Mouse (Mus musculus): Measurements from ENCODE around the gene Actn1.

Actn1 gene

GRCm38 (mm10) chr12:80181831-80182230, 78.3 kb downstream of the Actn1 start:
- DNase-seq (ENCODE audit: low spot score in 2 of 2): no peak

DNA sequence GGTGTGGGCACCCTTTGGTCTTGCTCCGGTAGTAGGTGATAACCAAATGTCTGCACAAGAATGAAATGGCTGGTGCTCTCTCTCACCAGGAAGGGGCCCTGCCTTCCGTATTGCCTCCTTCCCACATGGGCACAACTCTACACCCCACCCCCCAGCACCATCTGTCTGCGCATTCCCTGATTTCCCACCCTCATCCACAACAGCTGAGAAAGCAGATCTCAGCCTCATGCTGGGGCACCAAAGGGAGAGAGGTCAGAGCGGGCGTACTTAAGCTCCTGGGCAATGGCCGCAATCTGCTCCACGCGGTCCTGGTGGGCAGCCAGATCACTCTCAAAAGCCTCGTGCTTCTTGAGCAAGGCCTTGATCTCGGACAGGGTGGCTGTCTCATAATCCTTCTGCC, 82.1 kb downstream of the Actn1 start:
- peak in 1 of 2 experiments; percentile 33 for DNase-seq (ENCODE audit: low spot score in 2 of 2)

DNA sequence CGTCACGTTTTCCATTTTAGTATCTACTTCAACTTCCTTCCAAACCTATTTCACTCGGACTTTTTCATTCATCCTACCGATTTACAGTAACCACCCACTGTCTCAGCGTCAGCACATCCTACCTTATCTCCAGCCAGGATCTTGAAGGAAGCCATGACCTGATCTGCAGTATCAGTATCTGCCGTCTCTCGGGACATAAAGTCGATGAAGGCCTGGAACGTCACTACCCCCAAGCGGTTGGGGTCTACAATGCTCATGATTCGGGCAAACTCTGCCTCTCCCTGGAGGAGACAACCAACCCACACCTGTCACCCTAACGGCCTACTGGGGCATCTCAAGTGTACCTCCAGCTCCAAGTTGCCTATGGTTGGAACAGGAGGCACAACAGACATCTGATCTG, 91.4 kb downstream of the Actn1 start:
- DNase-seq (ENCODE audit: low spot score in 2 of 2): peak in 1 of 2 experiments; percentile 25

GRCm38 (mm10) chr12:80168178-80168686, 91.9 kb downstream of the Actn1 start:
- DNase-seq (ENCODE audit: low spot score in 2 of 2): peak; percentile 64 to 82

- DNase-seq (ENCODE audit: low spot score in 2 of 2): no peak
These were observed 92.8 kb downstream of the Actn1 start for GRCm38 (mm10) chr12:80167321-80167720.

DNA sequence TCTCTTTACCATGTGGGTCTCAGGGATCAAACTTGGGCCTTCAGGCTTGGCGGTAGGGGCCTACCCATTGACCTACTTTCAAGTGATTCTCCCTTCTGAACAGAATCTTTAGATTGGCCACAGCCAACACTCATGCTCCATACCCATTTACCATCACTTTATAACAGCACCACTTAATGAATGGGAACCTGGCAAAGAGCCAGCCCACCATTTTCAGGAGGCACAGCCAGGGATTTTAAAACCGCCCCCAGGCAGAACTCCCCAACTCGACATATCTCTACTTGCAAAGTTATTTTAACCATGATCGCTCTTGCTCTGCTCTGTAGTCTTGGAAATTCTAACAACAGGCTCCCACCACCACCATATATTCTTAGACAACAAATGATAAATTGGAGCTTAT, 93.5 kb downstream of the Actn1 start:
- peak; percentile 26 to 36 for DNase-seq (ENCODE audit: low spot score in 2 of 2)

DNA sequence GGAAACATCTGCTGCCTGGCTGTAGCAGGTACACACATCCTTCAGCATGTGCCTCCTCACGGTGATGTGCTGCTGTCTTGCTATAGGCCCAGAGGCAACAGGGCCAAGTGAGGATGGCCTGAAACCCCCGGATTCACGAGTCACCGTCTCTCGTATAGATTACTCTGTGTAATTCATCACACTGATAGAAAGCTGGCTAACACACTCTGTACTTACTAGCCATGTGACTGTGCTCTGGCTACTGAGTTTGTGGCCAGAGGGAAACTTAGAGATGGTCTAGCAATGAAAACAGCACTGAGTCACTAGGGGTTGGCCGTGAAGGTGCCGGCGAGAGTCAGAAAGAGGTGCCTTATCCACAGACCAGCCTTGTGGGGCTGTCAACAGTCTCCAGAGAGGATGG, 95.6 kb downstream of the Actn1 start:
- no peak for DNase-seq (ENCODE audit: low spot score in 2 of 2)

DNA sequence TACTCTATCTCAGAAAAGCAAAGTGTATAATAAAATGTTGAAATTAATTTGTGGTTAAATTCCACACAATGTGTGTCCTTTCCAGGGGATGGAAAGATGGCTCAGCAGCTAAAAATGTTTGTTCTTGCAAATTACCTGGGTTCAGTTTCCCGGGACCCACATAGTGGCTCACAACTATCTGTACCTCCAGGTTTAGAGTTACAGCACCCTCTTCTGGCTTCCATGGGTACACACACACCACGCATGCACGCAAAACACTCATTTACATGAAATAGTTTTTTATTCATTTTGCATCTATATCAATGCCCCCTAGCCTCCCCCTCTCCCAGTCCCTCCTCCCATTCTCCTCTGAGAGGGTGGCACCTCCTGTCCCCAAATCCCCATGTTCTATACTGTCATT, 97.7 kb downstream of the Actn1 start:
- DNase-seq (ENCODE audit: low spot score in 2 of 2): no peak

DNA sequence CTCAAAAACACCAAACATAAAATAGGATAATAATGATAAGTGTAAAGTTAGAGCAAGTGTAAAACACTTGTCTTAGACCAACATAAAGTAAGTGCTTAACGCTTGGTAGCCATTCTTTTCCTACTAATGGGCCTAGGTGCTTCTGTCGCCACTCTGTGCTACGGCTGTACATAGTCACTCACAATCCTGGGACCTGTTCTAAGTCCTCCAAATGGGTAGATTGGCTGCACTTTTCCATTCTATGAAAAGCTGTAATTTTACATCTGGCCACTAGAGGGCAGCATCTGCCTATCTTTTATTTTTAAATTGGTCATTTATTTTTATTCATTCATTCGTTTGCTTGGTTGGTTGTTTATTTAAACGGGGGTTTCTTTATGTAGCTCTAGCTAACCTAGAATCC, 102.5 kb downstream of the Actn1 start:
- peak in 1 of 2 experiments; percentile 30 for DNase-seq (ENCODE audit: low spot score in 2 of 2)

- peak; percentile 56 to 57 for DNase-seq (ENCODE audit: low spot score in 2 of 2)
These were observed 106.4 kb downstream of the Actn1 start for GRCm38 (mm10) chr12:80153687-80154326.

GRCm38 (mm10) chr12:80153078-80153477, 107.1 kb downstream of the Actn1 start:
- no peak for DNase-seq (ENCODE audit: low spot score in 2 of 2)

- no peak for DNase-seq (ENCODE audit: low spot score in 2 of 2)
These were observed 108.3 kb downstream of the Actn1 start for GRCm38 (mm10) chr12:80151821-80152220.

DNA sequence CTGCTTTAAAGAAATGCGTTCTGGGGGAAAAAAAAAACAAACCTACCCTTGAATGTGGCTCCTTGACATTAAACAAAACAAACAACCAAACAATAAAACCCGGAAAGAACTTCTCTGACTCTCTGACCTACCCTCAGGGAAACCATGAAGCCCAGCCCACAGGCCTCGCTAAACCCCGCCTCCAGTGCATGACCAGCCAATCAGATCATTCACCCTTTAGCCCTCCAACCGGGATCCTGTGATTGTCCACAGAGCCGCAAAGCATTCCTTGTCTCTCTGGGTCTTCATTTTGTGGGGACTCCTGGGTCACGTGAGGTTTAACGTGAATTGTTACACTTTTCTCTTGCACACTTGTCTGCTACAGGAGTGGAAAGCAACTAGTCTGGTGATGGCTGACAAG, 109.5 kb downstream of the Actn1 start:
- DNase-seq (ENCODE audit: low spot score in 2 of 2): no peak

GRCm38 (mm10) chr12:80147563-80148214, 112.5 kb downstream of the Actn1 start:
- no peak for DNase-seq (ENCODE audit: low spot score in 2 of 2)

- peak; percentile 73 for DNase-seq (ENCODE audit: low spot score in 2 of 2)
These were observed 113.6 kb downstream of the Actn1 start for GRCm38 (mm10) chr12:80146227-80147223.

GRCm38 (mm10) chr12:80145365-80145764, 114.8 kb downstream of the Actn1 start:
- no peak for DNase-seq (ENCODE audit: low spot score in 2 of 2)

DNA sequence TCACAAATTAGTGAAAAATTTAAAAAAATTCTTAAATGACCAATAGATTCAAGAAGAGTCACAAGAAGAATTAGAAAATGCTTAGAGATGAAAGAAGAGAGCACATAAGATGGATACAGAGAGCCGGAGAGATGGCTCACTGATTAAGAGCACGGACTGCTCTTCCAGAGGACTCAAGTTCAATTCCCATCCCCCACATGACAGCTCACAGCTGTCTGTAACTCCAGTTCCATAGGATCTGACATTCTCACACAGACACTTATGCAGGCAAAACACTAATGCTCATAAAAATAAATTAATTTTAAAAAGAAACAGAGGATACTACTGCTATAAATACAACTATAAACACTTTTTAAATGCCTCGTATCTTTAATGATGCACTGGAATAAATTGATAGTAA, 115.3 kb downstream of the Actn1 start:
- no peak for DNase-seq (ENCODE audit: low spot score in 2 of 2)

GRCm38 (mm10) chr12:80141470-80141869, 118.7 kb downstream of the Actn1 start:
- peak; percentile 44 to 56 for DNase-seq (ENCODE audit: low spot score in 2 of 2)

GRCm38 (mm10) chr12:80141011-80141410, 119.2 kb downstream of the Actn1 start:
- DNase-seq (ENCODE audit: low spot score in 2 of 2): no peak

GRCm38 (mm10) chr12:80137744-80138143, 122.4 kb downstream of the Actn1 start:
- no peak for DNase-seq (ENCODE audit: low spot score in 2 of 2)

DNA sequence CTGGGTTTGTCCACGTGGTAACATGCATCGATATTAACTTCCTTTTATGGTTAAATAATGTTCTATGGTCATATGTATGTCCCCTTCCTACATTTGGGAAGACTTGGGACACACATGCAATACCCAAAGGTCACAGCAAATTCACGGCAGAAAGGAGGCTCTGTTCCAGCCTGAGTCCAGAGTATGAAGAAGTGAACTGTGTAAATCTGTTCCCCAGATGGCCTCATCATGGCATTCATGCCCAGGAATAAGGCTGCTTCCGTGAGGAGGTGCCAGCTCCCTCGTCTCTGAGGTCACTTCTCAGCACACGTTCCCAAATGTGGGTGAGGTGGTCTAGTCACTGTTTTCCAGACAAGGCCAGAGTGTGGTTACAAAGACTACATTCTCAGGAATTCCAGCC, 122.9 kb downstream of the Actn1 start:
- no peak for DNase-seq (ENCODE audit: low spot score in 2 of 2)

- no peak for DNase-seq (ENCODE audit: low spot score in 2 of 2)
These were observed 123.8 kb downstream of the Actn1 start for GRCm38 (mm10) chr12:80136264-80136930.

Measured in right cerebral cortex, adult 2 months (tissue).